Mouse (Mus musculus): ENCODE data around the gene Tnni3k.

DNA sequence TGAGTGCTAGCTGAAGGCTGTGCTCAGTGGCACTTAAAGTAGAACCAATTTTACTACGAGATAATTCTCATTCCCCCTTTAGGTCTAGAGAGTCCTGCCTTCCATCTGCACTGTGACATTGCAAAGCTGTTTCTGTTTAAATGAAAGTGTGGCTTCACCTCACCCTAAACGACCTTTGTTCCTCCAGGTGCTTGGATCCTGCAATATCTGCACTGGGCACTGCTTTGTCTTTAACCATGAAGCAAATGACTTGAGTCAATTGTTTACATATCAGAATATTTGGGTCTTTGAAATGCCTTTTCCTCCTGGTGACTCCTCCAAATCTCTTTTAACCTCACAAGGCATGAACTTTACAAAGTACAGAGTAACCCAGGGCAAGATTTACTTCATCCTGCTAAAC, 175.7 kb downstream of the Tnni3k start:
- no peak for TF ChIP-seq CTCF (IDR thresholded peaks at IDR 0.05; ENCODE audit: low read depth)
- no peak for TF ChIP-seq EP300 (IDR thresholded peaks at IDR 0.05; ENCODE audit: low read depth)

All from liver, embryonic 14.5 days (tissue).